Mouse (Mus musculus) telencephalon, adult 2 months (tissue): ENCODE results near the gene Tpd52l1.
A peak's percentile ranks its signal among the peaks of the same experiment; 100 is the strongest.

Experiments
- DNase-seq: peaks from one replicate; pipeline ENCODE4 v3.0.0-alpha.2; 2011; ENCODE audit warnings: low read depth, low spot score

Gene Tpd52l1

GRCm38 (mm10) chr10:31346401-31346800 lies 99.4 kb downstream of the Tpd52l1 start:
- no peak for DNase-seq

GRCm38 (mm10) chr10:31336432-31336831 lies 109.3 kb downstream of the Tpd52l1 start:
- peak; percentile 17 for DNase-seq

GRCm38 (mm10) chr10:31331225-31331775 lies 114.5 kb downstream of the Tpd52l1 start:
- DNase-seq = no peak

GRCm38 (mm10) chr10:31330286-31330962 lies 115.3 kb downstream of the Tpd52l1 start:
- DNase-seq = no peak

GRCm38 (mm10) chr10:31329436-31329835 lies 116.3 kb downstream of the Tpd52l1 start:
- DNase-seq = no peak

- no peak for DNase-seq
These were observed 127.3 kb downstream of the Tpd52l1 start for GRCm38 (mm10) chr10:31318491-31318890.

GRCm38 (mm10) chr10:31312865-31313848 lies 132.6 kb downstream of the Tpd52l1 start, which contains the start of gene Hddc2:
Hddc2 (plus strand) TSS chr10:31313383.
- peak; percentile 78 for DNase-seq

GRCm38 (mm10) chr10:31307024-31307598 lies 138.6 kb downstream of the Tpd52l1 start:
- no peak for DNase-seq

- DNase-seq = no peak
These were observed 142.3 kb downstream of the Tpd52l1 start for GRCm38 (mm10) chr10:31303446-31303845.

- DNase-seq = no peak
These were observed 145.5 kb downstream of the Tpd52l1 start for GRCm38 (mm10) chr10:31300292-31300691.

GRCm38 (mm10) chr10:31298921-31299574 lies 146.7 kb downstream of the Tpd52l1 start:
- peak; percentile 39 for DNase-seq

- DNase-seq = no peak
These were observed 147.5 kb downstream of the Tpd52l1 start for GRCm38 (mm10) chr10:31298263-31298662.

- no peak for DNase-seq
These were observed 148.7 kb downstream of the Tpd52l1 start for GRCm38 (mm10) chr10:31297106-31297505.

GRCm38 (mm10) chr10:31296458-31296857 lies 149.3 kb downstream of the Tpd52l1 start:
- DNase-seq = no peak

GRCm38 (mm10) chr10:31295705-31296104 lies 150.1 kb downstream of the Tpd52l1 start:
- no peak for DNase-seq

GRCm38 (mm10) chr10:31288697-31289390 lies 156.9 kb downstream of the Tpd52l1 start:
- DNase-seq = no peak

GRCm38 (mm10) chr10:31287787-31288186 lies 158.0 kb downstream of the Tpd52l1 start:
- DNase-seq = no peak
